Mouse (Mus musculus): ENCODE measurements at regions not wholly inside any gene's neighbourhood (a gene's known extent, or its start where the extent isn't known, plus 50 kb on each side); places are given as distances from the start of the nearest gene placed in this dataset.
"Not testable (repeated sequence)": the region's sequence is repeated elsewhere in the genome, so short reads cannot be mapped to it uniquely, and the experiment has no call there.

GRCm38 (mm10) chr16:50783784-50784650 lies 193.1 kb upstream of the Ccdc54 start:
- H3K27me3 ChIP-seq (ENCODE audit: control insufficient read depth, insufficient read depth, low read length): no peaks in the 10 kb centered on the region
- peaks cover 10% of the 10 kb centered on the region for H3K4me1 ChIP-seq (ENCODE audit: control insufficient read depth, insufficient read depth, low read length)
- H3K27ac ChIP-seq (replicated peaks; ENCODE audit: low read depth, low read length): peak overlapping the region; percentile 5
- H3K9me3 ChIP-seq (ENCODE audit: control insufficient read depth, low read length): no peaks in the 10 kb centered on the region
- H3K4me2 ChIP-seq (ENCODE audit: low read length): peak overlapping the region; percentile 11
- peak; percentile 60 for DNase-seq
- H3K4me3 ChIP-seq (replicated peaks; ENCODE audit: low read depth, low read length): no peak overlapping the region
- ATAC-seq (ENCODE audit: low FRiP score, low TSS enrichment): peak; percentile 53; the same call in 1 of the 2 replicates
- 39% methylated on average over 20 of the region's 20 CpGs for whole genome bisulfite sequencing
- H3K9ac ChIP-seq (replicated peaks; ENCODE audit: low read length): no peak overlapping the region
- H3K36me3 ChIP-seq (ENCODE audit: control insufficient read depth, insufficient read depth, low read length): no peaks in the 10 kb centered on the region

GRCm38 (mm10) chr16:50783240-50783639 lies 192.3 kb upstream of the Ccdc54 start:
- Histone ChIP-seq H3K9ac (replicated peaks; ENCODE audit: low read length) (no peak overlapping the region), H3K4me3 (replicated peaks; ENCODE audit: low read depth, low read length) (no peak overlapping the region), H3K36me3 (ENCODE audit: control insufficient read depth, insufficient read depth, low read length) (no peaks in the 10 kb centered on the region), H3K9me3 (ENCODE audit: control insufficient read depth, low read length) (no peaks in the 10 kb centered on the region), H3K4me1 (ENCODE audit: control insufficient read depth, insufficient read depth, low read length) (peaks cover 10% of the 10 kb centered on the region), H3K4me2 (ENCODE audit: low read length) (peak overlapping the region; percentile 31), H3K27ac (replicated peaks; ENCODE audit: low read depth, low read length) (0 out of 2 replicates have a peak overlapping the region, but pooled peaks have one; percentile 22), H3K27me3 (ENCODE audit: control insufficient read depth, insufficient read depth, low read length) (no peaks in the 10 kb centered on the region)
- peak; percentile 38 for DNase-seq
- peak; percentile 44; the same call in 1 of the 2 replicates for ATAC-seq (ENCODE audit: low FRiP score, low TSS enrichment)
- WGBS: 22% methylated on average over 6 of the region's 6 CpGs

GRCm38 (mm10) chr16:50779030-50779784 lies 188.3 kb upstream of the Ccdc54 start:
- Histone ChIP-seq H3K4me3 (replicated peaks; ENCODE audit: low read depth, low read length) (no peak overlapping the region), H3K4me1 (ENCODE audit: control insufficient read depth, insufficient read depth, low read length) (peaks cover 10% of the 10 kb centered on the region), H3K27ac (replicated peaks; ENCODE audit: low read depth, low read length) (no peak overlapping the region), H3K4me2 (ENCODE audit: low read length) (no peak overlapping the region), H3K36me3 (ENCODE audit: control insufficient read depth, insufficient read depth, low read length) (no peaks in the 10 kb centered on the region), H3K9me3 (ENCODE audit: control insufficient read depth, low read length) (no peaks in the 10 kb centered on the region), H3K27me3 (ENCODE audit: control insufficient read depth, insufficient read depth, low read length) (no peaks in the 10 kb centered on the region), H3K9ac (replicated peaks; ENCODE audit: low read length) (no peak overlapping the region)
- DNase-seq (peak; percentile 36), ATAC-seq (ENCODE audit: low FRiP score, low TSS enrichment) (peak; percentile 59)
- 21% methylated on average over 6 of the region's 6 CpGs for WGBS

- not testable (repeated sequence) for ATAC-seq (ENCODE audit: low FRiP score, low TSS enrichment); H3K4me1 ChIP-seq (ENCODE audit: control insufficient read depth, insufficient read depth, low read length); H3K4me2 ChIP-seq (ENCODE audit: low read length); H3K27ac ChIP-seq (replicated peaks; ENCODE audit: low read depth, low read length); H3K36me3 ChIP-seq (ENCODE audit: control insufficient read depth, insufficient read depth, low read length); H3K9me3 ChIP-seq (ENCODE audit: control insufficient read depth, low read length); DNase-seq; H3K27me3 ChIP-seq (ENCODE audit: control insufficient read depth, insufficient read depth, low read length); H3K9ac ChIP-seq (replicated peaks; ENCODE audit: low read length); H3K4me3 ChIP-seq (replicated peaks; ENCODE audit: low read depth, low read length)
- 96% methylated on average over 12 of the region's 12 CpGs for WGBS
Observed at GRCm38 (mm10) chr16:50774699-50775098, 183.7 kb upstream of the Ccdc54 start.

- no peaks in the 10 kb centered on the region for H3K4me1 ChIP-seq (ENCODE audit: control insufficient read depth, insufficient read depth, low read length)
- no peaks in the 10 kb centered on the region for H3K9me3 ChIP-seq (ENCODE audit: control insufficient read depth, low read length)
- no peak overlapping the region for H3K4me3 ChIP-seq (replicated peaks; ENCODE audit: low read depth, low read length)
- DNase-seq: no peak
- no peaks in the 10 kb centered on the region for H3K36me3 ChIP-seq (ENCODE audit: control insufficient read depth, insufficient read depth, low read length)
- no peak for ATAC-seq (ENCODE audit: low FRiP score, low TSS enrichment)
- H3K27ac ChIP-seq (replicated peaks; ENCODE audit: low read depth, low read length): no peak overlapping the region
- H3K9ac ChIP-seq (replicated peaks; ENCODE audit: low read length): no peak overlapping the region
- no peaks in the 10 kb centered on the region for H3K27me3 ChIP-seq (ENCODE audit: control insufficient read depth, insufficient read depth, low read length)
- WGBS: 90% methylated on average over 11 of the region's 11 CpGs
- H3K4me2 ChIP-seq (ENCODE audit: low read length): no peak overlapping the region
Observed at GRCm38 (mm10) chr16:50766055-50766770, 175.3 kb upstream of the Ccdc54 start.

GRCm38 (mm10) chr16:50762096-50762495 lies 171.1 kb upstream of the Ccdc54 start:
- no peak overlapping the region for H3K4me3 ChIP-seq (replicated peaks; ENCODE audit: low read depth, low read length)
- no peaks in the 10 kb centered on the region for H3K27me3 ChIP-seq (ENCODE audit: control insufficient read depth, insufficient read depth, low read length)
- no peak overlapping the region for H3K27ac ChIP-seq (replicated peaks; ENCODE audit: low read depth, low read length)
- ATAC-seq (ENCODE audit: low FRiP score, low TSS enrichment) (no peak), DNase-seq (no peak)
- H3K4me1 ChIP-seq (ENCODE audit: control insufficient read depth, insufficient read depth, low read length): no peaks in the 10 kb centered on the region
- no peak overlapping the region for H3K4me2 ChIP-seq (ENCODE audit: low read length)
- no peaks in the 10 kb centered on the region for H3K9me3 ChIP-seq (ENCODE audit: control insufficient read depth, low read length)
- no peak overlapping the region for H3K9ac ChIP-seq (replicated peaks; ENCODE audit: low read length)
- H3K36me3 ChIP-seq (ENCODE audit: control insufficient read depth, insufficient read depth, low read length): no peaks in the 10 kb centered on the region
- WGBS: 93% methylated on average over 3 of the region's 3 CpGs

GRCm38 (mm10) chr16:50759979-50760378 lies 169.0 kb upstream of the Ccdc54 start:
- ATAC-seq (ENCODE audit: low FRiP score, low TSS enrichment) (no peak), DNase-seq (no peak)
- 65% methylated on average over 5 of the region's 5 CpGs for WGBS
- no peaks in the 10 kb centered on the region for H3K9me3 ChIP-seq (ENCODE audit: control insufficient read depth, low read length)
- no peak overlapping the region for H3K4me3 ChIP-seq (replicated peaks; ENCODE audit: low read depth, low read length)
- H3K4me2 ChIP-seq (ENCODE audit: low read length): no peak overlapping the region
- no peaks in the 10 kb centered on the region for H3K4me1 ChIP-seq (ENCODE audit: control insufficient read depth, insufficient read depth, low read length)
- no peak overlapping the region for H3K9ac ChIP-seq (replicated peaks; ENCODE audit: low read length)
- no peak overlapping the region for H3K27ac ChIP-seq (replicated peaks; ENCODE audit: low read depth, low read length)
- H3K27me3 ChIP-seq (ENCODE audit: control insufficient read depth, insufficient read depth, low read length): no peaks in the 10 kb centered on the region
- H3K36me3 ChIP-seq (ENCODE audit: control insufficient read depth, insufficient read depth, low read length): no peaks in the 10 kb centered on the region

- ATAC-seq (ENCODE audit: low FRiP score, low TSS enrichment) (no peak), DNase-seq (no peak)
- Histone ChIP-seq H3K4me3 (replicated peaks; ENCODE audit: low read depth, low read length) (no peak overlapping the region), H3K4me1 (ENCODE audit: control insufficient read depth, insufficient read depth, low read length) (no peaks in the 10 kb centered on the region), H3K36me3 (ENCODE audit: control insufficient read depth, insufficient read depth, low read length) (no peaks in the 10 kb centered on the region), H3K9me3 (ENCODE audit: control insufficient read depth, low read length) (no peaks in the 10 kb centered on the region), H3K27ac (replicated peaks; ENCODE audit: low read depth, low read length) (no peak overlapping the region), H3K9ac (replicated peaks; ENCODE audit: low read length) (no peak overlapping the region), H3K27me3 (ENCODE audit: control insufficient read depth, insufficient read depth, low read length) (no peaks in the 10 kb centered on the region), H3K4me2 (ENCODE audit: low read length) (no peak overlapping the region)
- 52% methylated on average over 4 of the region's 4 CpGs for WGBS
Observed at GRCm38 (mm10) chr16:50756696-50757095, 165.7 kb upstream of the Ccdc54 start.

Measured in midbrain, embryonic 14.5 days (tissue).